Mouse (Mus musculus): Measurements from ENCODE around the gene Ano3. TPM values are rescaled to one million over a fixed set of nuclear protein-coding genes. Genes with fewer than 3 reads are reported as not detected.

Ano3 gene
- total RNA-seq, 2 experiments from 2014 or later = 0.43 to 0.58 TPM

DNA sequence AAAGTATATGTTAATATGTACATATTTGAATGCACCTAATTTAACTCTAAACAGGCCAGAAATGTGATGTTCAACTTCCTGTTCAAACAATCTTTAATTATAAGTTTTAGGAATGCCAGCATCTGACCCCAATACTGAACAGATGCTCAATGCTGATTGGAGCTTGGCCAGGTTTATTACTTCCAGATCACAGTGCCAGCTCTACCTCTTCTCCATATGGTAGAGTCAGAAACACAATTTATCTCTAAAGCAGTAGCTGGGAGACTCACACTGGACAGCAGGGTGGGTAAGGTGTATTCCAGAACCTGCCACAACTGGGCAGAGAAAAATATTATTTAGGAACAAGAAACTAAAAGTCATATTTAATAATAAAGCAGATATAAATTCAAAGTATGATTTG lies 134.5 kb downstream of the Ano3 start:
- no peak for DNase-seq (ENCODE audit: low spot score in 2 of 2)

DNA sequence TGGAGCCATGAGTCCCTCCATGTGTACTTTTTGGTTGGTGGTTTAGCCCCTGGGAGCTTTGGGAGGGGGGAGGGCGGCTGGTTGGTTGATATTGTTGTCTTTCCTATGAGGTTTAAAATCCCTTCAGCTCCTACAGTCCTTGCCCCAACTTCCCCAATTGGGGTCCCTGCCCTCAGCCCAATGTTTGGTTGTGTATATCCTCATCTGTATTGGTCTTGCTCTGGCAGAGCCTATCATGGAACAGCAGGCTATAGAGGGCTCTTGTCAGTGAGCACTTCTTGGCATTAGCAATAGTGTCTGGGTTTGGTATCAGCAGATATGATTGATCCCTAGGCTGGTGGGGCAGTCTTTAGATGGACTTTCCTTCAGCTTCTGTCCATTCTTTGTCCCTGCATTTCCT lies 135.8 kb downstream of the Ano3 start:
- DNase-seq (ENCODE audit: low spot score in 2 of 2) = no peak

DNA sequence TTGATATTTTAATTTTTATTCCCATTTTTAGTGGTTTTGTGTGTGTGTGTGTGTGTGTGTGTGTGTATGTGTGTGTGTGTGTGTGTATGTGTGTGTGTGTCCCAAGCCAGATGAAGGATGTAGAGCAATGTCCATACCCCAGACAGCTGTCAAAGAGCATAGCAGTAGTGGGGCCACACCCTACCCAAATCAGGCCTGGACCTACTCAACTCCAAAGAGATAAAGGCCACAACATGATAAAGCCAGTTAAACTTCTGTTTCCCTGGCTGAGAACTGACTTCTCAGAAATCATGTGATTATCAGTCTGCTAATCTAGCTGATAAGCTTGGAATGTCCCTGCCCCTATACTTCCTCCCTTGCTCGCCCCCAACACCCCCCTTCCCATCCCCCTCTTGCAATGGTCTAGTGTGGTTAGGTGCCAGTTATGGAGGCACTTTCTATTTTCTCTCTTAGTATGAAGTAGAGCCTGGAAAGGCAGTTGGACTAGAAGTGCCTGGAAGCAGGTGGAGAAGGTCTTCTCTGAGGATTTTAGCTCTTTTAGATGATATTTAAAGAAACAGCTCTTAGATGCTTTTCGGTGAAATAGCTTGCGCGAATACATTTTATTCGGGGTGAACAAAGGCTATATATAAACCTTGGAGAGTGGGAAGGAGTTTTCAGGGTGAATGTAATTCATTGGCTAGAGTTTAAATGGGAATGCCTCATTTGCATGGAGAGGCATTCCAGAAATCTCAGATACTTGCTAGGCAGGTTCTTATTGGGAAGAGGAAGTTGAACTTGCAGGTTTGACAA lies 144.2 kb downstream of the Ano3 start:
- no peak for DNase-seq (ENCODE audit: low spot score in 2 of 2)

DNA sequence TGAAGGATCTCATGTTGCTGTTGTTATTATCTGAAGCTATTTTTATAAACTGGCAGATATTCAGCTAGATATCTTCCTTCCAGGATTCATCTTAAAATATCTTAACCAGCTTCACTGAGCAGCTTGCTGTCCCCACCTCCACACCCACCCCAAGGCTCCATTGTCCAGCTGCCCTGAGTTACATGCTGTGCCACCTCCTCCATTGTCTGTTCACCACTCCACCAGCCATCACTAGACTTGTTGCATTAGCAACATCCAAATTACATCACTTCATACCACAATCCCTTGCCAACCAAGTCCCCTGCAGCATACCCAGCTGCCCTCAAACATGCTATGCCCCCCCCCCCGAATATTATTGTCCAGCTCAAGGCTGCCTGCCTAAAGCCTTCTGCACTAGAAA lies 154.8 kb downstream of the Ano3 start:
- no peak for DNase-seq (ENCODE audit: low spot score in 2 of 2)

DNA sequence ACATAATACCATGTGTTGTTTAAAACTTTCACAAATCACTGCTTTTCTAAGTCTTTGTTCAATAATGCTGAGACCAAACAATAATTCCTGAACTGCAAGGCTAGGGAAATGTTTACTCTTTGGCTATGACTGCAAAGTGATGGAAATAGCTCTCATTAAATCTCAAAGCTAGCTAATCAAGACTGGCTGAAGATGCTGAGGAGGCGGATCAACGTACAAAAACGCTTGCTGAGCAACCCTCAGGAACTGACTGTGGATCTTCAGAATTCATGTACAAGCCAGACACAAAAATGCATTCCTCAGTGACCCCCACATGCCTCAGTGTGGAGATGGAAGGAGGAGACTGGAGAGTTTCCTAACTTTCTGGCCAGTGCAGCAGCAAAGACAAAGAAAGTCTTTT lies 155.3 kb downstream of the Ano3 start:
- DNase-seq (ENCODE audit: low spot score in 2 of 2) = no peak

DNA sequence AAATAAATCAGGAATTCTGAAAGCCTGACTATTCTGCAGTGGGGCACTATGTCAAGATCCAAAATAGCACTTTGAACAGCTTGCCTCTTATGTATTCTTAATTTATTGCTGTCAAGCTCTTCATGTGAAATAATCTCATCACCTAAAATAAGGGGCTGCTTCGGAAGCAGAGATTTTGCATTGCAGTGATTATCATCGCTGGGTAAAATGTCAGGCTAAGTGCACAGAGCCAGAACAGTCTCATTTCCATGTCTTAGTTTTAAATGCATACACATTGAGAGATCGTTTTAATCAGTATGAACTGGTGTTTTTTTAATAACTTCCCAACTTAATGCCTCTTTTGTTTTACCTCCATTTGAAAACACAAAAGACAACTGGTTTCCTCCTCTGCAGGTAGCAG lies 163.3 kb downstream of the Ano3 start:
- no peak for DNase-seq (ENCODE audit: low spot score in 2 of 2)

DNA sequence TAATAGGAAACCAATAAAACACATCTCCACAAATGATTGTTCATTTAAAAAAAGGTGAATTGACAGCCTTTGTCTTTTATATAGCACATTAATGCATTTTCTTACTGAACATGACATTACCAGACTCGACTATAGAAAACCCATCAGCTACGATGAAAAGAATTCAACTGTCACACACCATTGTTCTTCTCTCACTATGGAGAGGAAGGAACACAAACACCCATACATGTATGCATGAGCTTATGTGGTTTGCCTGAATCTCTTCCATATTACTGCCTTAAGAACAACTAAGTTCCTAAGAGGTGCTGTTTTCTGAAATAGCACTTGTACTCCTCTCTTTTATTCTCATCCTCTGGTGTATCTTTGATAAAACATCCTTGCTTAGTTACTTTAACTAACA lies 191.3 kb downstream of the Ano3 start:
- no peak for DNase-seq (ENCODE audit: low spot score in 2 of 2)

DNA sequence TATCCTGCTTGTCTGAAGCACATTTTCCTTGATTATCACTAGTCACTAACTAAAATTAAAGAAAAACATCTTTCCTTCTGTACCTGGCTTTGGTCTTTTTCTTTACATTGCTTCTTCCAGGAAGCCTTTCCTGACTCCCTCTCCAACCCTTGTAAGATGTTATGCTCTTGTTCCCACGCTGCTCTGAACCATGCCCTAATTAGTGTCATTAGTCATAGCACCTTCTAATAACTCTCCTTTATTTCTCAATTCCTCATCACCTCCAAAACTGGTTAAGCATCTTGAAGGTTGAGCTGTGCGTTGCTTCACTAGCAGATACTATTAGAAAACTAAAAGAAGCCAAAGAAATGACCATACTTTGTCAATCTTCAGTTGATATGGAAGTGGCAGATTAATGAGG lies 193.2 kb downstream of the Ano3 start:
- DNase-seq (ENCODE audit: low spot score in 2 of 2) = no peak

DNA sequence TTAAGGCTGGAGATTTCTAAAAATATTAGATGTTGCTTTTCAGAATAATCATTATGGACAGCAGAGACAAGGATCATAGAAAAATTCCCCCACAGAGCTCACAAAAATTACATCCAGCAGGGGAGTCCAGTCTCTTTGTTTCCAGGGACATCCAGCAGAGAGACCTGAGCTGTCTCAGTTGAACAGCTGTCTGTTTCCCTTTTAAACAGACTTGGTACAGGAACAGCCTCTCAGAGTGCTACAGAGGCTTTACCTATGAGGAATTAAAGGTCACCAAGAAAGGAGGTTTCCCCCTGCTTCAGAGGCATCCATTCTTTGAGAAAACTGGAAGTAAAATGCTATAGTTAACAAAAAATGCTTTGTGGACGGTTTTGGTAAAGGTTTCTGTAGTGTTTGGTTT lies 210.2 kb downstream of the Ano3 start:
- DNase-seq (ENCODE audit: low spot score in 2 of 2) = no peak

DNA sequence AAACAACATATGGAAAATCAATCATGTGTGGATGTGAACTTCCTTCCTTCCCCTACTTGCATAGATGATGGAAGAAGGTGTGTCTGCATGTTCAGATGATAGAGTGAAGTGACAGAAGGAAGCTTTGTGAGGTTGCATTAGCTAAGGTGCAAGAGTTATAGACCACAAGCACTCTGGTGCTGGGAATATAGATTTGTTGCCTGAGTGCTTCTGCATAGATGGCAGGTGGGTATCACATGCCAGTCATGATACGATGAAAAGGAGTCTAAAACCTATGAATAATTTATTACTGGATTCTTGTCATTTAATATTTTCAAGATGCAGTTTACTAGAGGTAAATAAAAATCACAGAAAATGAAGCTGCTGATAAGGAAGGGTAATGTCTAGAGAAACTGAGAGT lies 210.9 kb downstream of the Ano3 start:
- no peak for DNase-seq (ENCODE audit: low spot score in 2 of 2)

DNA sequence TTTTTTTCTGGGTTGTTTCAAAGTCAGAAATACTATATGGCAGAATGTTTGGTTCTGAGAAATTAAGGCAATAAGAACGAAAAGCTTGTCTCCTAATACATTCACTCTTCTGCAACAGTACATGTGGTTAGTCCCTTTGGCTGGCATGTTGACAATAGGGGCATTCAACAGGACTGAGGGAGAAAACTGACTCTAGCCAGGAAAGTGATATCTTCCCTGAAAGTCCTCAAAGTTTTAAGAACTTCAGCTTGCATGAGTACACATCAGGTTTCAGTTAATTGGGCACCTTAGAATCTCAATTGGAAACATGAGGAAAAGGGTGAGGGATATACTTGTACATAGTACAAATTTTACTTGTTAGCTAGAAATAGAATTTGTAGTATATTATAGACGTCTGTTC lies 212.7 kb downstream of the Ano3 start:
- DNase-seq (ENCODE audit: low spot score in 2 of 2) = no peak

DNA sequence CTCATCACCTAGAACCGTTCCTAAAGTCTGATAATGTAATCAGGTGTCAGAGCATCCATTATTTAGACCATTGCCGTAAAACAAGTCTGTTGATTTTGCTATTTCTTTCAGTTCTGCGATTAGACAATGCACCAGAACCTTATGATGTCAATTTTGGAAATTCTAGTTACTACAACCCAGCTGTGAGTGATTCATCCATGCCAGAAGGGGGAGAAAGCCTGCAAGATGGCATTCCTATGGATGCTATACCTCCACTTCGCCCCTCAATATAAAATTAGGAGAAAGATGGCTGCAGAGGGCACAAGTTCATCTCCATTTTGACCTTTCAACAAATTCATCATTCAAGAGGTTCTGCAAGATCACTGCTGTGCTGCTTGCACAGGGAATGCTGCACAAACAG lies 213.5 kb downstream of the Ano3 start:
- no peak for DNase-seq (ENCODE audit: low spot score in 2 of 2)

DNA sequence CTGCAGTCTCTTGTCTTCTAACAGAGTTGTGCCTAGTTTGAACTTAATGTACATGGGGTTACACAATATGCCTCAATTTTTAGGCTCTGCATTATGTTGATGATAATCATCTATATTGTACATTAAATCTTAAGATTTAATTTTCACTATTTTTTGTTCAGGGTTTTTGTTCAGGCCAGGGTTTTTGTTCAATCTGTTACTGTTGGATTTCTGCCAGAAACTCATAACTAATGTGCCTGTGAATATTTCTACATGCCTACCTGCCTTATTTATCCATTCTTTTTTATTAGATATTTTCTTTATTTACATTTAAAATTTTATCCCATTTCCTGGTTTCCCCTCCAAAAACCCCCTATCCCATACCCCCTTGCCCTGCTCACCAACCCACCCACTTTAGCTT lies 224.6 kb downstream of the Ano3 start:
- DNase-seq (ENCODE audit: low spot score in 2 of 2) = no peak

DNA sequence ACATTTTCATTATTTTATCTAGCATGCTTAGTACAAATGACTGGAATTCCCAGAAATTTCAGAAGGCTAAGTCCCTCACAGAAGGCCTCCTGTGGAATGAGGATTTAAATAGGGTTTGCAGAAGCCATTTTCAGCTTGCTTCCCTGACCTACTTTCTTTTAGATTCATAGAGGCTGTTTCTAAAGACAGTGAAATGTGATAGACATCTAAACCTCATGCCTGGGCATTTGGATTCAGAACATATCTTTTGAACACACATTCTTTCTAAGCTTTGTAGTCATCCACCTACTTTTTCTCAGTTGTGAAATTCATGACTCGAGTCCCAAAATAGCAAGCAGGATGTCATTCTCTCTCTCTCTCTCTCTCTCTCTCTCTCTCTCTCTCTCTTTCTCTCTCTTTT lies 228.5 kb downstream of the Ano3 start:
- DNase-seq (ENCODE audit: low spot score in 2 of 2) = no peak

DNA sequence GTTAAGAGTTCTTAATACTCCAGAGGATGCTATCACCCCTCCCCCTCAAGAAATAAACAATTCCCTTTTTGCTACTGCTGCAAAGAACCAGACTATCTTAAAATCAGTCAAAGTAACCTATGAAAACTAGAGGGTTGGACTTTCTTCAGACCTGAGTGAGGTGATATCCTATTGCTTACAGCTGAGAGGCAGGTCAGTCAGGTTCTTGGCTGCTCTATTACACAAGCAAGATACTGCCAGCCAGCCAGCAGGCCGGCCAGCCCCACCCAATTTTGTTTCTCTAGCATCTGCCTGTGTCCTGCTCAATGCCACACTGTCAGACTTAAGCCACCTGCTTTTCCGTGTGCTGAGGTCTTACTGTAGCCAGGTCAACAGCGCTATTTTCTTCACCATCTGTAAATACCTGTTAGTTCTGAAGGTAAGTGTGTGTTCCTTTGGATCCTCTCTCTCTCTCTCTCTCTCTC lies 229.4 kb downstream of the Ano3 start, which contains the start of gene Muc15:
Gene Muc15 (plus strand): TSS at position 51 of the 464 bp plus-strand sequence.
- no peak for DNase-seq (ENCODE audit: low spot score in 2 of 2)

DNA sequence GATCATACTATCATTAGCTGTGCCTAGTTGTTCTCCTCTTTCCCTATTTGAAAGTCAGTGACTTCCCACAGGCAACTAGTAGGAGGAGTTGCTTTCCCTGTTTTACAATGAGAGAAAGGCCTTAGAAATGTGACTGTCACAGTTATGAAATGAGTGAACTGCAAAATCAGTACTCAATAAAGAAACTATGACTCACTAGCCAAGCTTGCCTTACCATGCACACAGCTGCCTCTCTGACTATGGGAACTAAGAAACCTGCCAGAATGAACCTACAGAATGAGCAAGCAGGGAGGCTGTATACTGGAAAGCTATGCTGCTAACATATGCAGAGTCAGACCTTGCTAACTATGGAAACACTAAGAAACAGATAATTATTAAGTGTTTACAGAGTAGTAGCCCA lies 231.7 kb downstream of the Ano3 start:
- DNase-seq (ENCODE audit: low spot score in 2 of 2) = no peak

DNA sequence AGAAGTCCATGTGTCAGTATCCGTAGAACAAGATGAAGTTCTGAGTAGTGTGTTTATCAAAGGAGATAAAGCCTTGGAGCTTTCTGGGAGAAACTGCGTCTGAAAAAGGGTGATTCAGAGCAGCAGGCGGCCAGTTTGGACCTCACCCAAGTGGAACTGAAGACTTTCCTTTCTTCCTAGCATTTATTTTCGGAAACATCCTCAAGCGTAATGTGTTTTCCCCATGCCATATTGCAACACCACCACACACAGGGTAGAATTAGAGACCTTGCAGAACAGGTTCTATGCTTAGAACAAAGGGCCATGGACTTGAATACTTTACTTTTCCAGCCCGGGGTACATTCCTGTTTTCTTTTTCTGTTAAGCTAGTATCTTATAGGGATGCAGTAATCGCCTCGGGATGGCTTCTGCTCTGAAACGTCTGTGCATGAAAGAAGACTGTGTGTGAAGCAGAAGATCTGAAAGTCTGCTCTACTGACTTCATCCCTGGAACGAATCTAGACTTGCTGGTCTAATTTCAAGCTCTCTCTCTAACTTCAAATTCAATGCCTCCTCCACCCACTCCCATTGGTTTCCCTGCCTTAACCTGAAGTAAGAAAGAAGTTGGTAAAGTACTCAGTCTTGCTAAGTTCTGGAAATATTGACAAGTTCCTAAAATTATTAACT lies 240.5 kb downstream of the Ano3 start:
- DNase-seq (ENCODE audit: low spot score in 2 of 2) = no peak

DNA sequence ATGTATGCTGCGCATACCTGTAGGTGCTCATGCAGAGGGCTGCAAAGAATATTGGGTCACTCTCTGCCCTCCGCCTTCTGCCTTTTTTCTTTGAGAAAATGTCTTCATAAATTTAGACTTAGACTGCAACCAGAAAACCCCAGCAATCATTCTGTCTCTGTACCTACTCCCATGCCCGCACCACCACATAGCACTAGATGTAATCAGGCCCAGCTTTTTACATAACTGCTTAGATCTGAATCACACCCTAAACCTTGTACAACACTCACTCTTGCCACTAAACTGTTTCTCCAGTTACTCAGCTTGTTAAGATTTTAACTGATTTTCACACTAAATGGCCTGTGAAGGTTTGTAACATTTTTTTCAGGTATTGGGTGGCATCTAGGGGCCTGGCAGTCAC lies 241.3 kb downstream of the Ano3 start:
- DNase-seq (ENCODE audit: low spot score in 2 of 2) = no peak

DNA sequence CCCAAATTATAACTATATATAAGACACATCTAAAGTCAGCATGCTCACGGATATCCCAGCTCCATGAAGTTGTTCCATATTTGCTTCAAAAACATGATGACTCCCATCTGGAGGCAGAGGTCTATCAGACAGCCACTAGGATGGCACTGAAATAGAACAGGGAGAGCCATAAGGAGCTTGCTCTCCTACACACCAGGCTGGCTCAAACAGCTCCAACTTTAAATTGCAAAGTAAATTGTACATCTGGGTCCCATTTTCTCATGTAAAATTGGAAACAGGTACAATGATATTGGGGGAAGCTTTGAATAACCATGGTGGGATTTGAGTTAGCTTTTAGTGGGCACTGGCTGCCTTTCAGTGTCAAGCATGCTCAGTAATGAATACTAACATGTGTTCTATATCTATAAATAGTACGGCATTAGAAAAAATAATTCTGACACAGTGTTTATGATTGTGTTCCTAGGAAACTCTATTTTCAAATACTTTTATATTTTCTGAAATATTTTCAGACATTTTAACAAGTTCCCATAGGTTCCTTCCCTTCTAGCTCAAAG lies 279.6 kb downstream of the Ano3 start:
- no peak for DNase-seq (ENCODE audit: low spot score in 2 of 2)

DNA sequence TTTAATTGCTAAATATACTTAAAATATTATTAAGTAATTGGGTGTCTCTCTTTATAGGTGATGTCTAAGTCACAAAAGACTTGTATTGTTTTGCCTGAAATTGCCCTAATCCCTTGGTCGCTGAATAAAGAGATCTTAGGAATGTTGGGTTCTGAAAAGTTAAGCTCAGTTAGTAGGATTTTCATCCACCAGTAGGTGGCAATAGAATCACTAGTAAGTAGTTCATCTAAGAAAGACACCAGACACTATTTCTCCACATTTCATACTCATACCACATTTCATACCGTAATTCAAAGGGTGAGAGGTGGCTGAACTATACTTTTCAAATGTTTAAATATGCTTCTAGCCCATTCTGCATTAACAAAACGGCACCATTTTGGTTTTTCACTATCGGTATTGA lies 287.4 kb downstream of the Ano3 start:
- DNase-seq (ENCODE audit: low spot score in 2 of 2) = no peak

DNA sequence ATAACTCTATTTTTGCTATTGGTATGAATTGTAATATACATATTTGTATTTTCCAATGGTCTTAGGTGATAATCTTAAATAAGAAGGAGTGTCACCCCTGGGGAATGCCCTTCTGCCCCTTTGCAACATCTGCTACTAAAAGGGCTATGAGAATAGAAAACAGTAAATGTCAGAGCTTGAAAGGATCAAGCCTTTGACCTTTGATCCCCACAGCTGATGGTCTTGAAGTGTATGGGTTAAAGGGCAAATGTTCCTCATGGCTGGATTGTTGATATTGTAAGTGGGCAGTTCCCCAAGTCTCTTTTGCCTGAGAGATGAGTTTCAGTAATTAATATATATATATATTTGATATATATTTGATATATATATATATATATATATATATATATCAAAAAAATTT lies 305.9 kb downstream of the Ano3 start:
- DNase-seq (ENCODE audit: low spot score in 2 of 2) = no peak

DNA sequence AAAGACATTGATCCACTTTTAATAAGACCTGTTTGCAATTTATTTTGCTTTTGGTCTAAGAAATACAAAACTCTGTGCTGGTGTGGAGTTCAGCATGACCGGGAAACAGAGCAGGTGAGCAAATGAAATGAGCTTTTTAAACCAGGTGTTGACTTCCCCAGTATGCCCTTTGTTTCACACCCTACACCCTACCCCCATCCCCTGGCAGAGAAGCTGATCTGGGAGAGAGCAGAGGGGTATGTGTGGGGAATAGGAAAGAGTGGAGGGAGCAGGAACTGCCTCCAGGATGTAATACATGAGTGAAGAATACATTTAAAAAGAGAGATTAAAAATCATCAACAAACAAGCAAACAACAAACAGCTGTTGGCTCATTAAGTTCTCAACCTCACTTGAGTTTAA lies 306.4 kb downstream of the Ano3 start:
- DNase-seq (ENCODE audit: low spot score in 2 of 2) = no peak
